Mouse (Mus musculus): ENCODE measurements around the gene Tas2r108. TPM values are rescaled to one million over a fixed set of nuclear protein-coding genes. Genes with fewer than 3 reads are reported as not detected.

The Tas2r108 gene
- not detected for total RNA-seq (2021)
- long read RNA-seq, experiment 1: 0 reads
- long read RNA-seq, experiment 2: 0 reads

DNA sequence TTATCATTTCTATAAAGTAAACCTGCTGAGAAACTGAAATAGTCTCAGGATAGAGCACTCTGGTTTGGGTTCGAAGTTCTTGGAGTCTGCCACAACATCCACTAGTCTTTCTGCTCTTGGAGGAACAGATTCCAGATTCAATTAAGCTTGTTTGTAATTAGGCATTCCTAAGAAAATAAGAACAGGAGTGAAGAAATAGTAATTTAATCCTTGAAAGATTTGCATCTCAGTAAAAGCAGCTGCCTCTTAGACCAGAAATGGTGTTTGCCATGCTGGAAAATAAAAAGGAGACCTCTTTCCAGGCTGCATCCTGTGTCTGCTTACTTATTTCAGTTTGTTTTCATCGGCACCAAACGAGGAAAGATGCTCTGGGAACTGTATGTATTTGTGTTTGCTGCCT is at the start of gene Tas2r108:
Tas2r108 (plus strand) TSS at position 301 of the 400 bp plus-strand sequence.
- DNase-seq (ENCODE audit: low spot score in 2 of 2): no peak
- intact Hi-C loops (cut with DNase I): no loop called here

DNA sequence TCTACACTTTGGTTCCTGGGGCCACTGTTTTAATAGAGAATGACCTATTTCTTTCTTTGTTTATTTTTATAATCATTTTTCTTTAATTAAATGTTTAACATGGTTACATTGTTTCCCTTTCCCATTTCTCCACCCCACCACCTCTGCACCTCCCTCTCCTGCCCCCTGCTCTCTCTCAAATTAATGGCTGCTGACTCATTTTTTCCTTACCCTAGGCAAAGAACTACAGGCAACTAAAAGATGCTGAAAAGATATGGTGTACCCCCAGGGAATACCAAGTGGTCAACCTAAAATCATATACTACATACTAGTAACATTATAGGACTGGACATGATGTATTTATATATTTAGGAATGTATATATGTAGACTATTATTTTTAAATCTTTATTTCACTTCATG is 44.7 kb upstream of the Tas2r108 start:
- intact Hi-C loops (cut with DNase I): no loop called here
- no peak for DNase-seq (ENCODE audit: low spot score in 2 of 2)

DNA sequence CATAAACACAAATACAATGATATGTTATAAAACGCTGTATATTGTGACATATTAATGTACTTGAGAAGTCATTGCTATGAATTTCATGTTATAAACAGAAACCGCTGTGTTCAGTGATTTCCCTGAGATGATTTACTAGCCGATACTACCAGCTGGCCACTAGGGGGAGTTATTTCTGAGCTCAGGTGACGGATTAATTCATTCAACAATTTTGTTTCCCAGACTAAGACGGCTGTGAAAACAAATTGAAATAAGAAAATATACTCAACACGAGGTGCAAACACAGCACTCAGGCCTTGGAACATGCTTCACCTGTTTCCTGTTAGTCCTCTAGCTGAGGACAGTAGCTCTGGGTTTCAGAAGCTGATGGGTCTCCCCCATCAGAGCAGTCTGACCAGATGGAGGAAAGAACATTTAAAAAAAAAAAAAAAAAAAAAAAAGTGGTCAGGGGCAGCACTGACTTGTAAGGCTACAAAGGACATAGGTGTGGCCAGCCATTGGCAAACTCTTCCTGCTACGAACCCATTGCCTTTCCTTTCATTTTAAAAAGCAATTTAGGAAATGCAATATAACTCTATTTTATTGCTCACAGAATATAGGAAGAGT is 38.8 kb upstream of the Tas2r108 start:
- intact Hi-C loops (cut with DNase I): no loop called here
- DNase-seq (ENCODE audit: low spot score in 2 of 2): no peak

DNA sequence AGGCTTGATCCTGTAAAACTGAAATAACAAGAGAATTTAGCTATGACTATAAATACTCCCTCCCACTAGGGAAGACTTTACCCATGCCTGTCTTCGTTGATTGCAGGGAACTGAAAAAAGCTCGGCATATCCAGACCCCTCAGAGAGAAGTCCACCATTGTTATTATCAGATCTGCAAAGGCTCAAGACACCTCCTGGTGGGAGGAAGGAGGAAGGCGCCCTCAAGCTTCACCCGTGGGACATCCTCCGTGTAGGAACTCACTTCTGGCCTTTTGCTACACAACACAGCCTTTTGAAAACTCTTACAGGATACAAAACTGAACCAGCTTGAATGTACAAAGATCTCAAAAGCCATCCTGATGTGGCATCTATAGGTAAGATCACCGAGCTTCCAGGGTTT is 27.6 kb upstream of the Tas2r108 start:
- intact Hi-C loops (cut with DNase I): no loop called here
- no peak for DNase-seq (ENCODE audit: low spot score in 2 of 2)

DNA sequence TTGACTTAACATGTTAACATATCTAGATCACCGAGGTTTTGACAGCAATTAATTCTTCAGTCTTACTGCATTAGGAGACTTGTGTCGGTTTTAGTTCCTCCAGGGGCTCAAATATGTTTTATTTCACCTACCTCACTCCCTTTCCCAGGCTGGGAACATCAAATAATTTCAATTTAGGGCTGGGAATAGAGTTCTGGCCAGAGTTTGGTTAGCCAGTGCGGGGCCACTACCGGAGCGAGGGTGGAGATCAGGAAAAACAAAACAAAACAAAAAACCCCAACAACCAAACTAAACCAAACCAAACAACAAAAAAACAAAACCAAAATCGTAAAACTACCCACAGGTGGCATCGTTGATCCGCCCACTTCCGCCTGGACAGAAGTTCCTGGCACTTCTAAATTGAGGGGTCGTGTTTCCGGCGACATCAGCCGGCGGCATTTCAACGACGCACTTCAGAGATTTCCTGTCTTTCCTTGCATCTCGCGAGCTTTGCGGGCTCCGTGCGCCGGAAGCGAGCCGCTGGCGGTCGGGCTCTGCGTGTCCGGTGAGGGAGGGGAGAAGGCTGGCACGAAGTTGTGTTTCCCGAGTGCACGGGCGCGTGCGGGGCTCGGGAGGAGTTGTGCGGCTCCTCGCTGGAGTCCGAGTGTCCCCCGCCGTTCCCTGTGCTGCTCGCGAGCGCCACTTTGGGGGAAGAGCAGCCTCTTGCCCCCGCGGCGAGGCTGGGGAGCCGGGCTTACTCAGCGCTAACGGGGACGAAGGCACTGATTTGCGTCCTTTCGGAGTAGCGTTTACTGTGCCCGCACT is 22.2 kb upstream of the Tas2r108 start, which contains the start of gene Ssbp1:
Ssbp1 (plus strand) TSS at position 437 of the 804 bp plus-strand sequence.
- peak; percentile 93 to 95 for DNase-seq (ENCODE audit: low spot score in 2 of 2)
- intact Hi-C loops (cut with DNase I): loop anchor here (5.0 to 10.0 kb wide), 2 partner anchors 34 to 374 kb away; partner anchors contain the start of genes E330009J07Rik and Wee2

DNA sequence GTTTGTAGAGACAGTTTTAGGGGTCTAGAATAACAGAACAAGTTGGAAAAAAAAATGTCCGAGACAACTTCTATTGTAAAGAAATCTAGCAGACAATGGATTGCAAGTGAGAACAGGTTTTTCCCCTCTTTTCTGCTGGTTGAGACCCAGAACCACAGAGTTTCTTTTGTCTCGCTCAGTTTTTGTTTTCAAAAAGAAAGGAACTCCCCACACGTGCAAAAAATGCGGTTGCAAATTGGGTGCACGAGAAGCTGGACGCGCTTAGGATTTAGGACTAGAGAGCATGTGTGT is 21.7 kb upstream of the Tas2r108 start:
- intact Hi-C loops (cut with DNase I): loop anchor here (5.0 to 10.0 kb wide), 2 partner anchors 34 to 373 kb away; partner anchors contain the start of genes E330009J07Rik and Wee2
- DNase-seq (ENCODE audit: low spot score in 2 of 2): no peak

DNA sequence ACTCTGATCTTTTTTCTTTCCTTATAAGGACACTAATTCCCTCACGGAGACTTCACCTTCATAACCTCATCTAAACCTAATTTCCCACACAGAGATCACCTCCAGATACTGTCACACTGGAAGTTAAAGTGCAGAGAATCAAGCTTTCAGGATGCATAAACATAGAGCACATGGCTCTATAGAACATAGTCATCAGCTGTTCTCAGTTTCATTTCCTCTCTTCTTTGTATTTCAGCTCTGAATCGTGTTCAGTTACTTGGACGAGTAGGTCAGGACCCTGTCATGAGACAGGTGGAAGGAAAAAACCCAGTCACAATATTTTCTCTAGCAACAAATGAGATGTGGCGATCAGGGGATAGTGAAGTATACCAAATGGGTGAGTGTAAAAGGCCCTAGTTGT is 17.2 kb upstream of the Tas2r108 start:
- no peak for DNase-seq (ENCODE audit: low spot score in 2 of 2)
- intact Hi-C loops (cut with DNase I): loop anchor here (10.0 kb wide), 1 partner anchor 369 kb away; no protein-coding TSS in a partner anchor

DNA sequence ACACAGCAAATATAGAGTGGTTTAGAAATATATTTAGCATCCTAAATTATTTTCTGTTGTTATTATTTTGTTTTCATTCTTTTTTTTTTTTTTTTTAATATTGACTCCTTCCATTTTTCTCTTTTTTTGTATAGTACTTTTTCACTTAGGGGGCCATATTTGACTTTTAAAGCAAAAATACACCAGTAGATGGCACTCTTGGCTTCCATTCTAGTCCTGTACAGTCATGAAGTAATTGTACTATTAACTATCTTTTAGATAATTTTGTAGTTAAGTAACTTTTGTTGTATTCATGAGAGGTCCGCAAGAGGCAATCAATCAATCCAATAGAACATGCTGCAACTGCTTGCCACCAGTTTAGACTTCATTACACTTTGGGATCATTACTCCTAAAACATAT is 13.6 kb upstream of the Tas2r108 start:
- intact Hi-C loops (cut with DNase I): loop anchor here (2.0 to 10.0 kb wide), 2 partner anchors 209 to 365 kb away; no protein-coding TSS in a partner anchor
- DNase-seq (ENCODE audit: low spot score in 2 of 2): peak; percentile 10 to 13

DNA sequence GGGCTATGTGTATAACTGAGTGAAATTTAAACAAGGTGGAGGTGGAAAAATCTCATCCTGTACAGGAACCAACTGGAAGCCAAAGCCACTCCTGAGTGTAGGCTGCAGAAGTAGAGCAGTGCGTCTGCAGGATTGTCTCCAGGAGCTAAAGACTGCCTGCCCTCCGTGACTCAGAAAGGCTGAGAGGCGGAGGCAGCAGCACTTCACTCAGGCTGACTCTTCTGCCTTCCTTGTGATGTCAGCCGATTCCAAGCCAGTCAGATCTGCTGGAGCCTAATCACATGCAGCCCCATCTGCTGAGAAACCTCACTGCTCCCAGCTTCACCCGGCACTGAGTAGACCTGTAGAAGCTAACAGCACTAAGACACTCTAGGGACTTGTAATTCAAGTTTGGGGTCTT is 11.0 kb upstream of the Tas2r108 start:
- intact Hi-C loops (cut with DNase I): no loop called here
- DNase-seq (ENCODE audit: low spot score in 2 of 2): no peak

DNA sequence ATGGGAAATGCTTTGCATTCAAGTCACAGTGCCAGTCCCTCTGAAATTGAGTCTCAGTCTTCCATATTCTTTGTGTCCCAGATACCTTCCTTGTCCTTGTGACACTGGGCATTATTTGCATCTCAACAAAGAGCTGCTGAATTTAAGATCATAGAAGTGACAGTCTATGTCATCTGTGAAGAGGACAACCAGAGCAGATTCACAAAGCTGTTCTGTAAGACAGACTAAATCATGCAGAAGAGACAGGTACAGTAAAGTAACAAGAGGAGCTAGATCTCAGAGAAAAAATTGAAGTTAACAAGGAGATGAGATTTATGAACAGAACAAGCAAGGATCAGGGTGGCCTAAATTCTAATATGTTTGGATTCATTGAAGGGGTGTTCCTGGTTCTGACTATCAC is 2.4 kb upstream of the Tas2r108 start, which contains the start of gene Tas2r137:
Tas2r137 (plus strand) TSS at position 301 of the 400 bp plus-strand sequence.
- no peak for DNase-seq (ENCODE audit: low spot score in 2 of 2)
- intact Hi-C loops (cut with DNase I): no loop called here

DNA sequence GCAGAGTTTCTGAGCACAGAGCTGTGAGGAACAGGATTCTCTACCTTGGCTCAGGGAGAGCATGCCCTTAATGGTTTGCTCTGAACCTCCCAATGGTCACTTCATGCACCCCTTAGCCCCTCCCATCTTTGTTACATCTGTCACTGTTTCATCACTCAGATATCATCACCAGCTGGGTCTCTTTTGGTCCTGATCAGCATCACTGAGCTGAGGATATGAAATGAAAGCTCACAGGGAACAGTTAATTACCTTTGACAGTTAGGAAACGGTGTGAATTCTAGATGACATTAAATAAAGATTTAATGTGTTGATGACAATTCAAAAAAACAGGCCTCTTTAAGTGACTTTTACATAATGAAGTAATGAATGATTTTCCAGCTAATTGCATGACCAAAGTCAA is 26.1 kb downstream of the Tas2r108 start, which contains the start of gene Prss37:
Prss37 (minus strand) TSS at position 101 of the 400 bp plus-strand sequence.
- DNase-seq (ENCODE audit: low spot score in 2 of 2): no peak
- intact Hi-C loops (cut with DNase I): no loop called here

Other genes starting within 250 kb of the Tas2r108 start
- 10 to 100 TPM; 50.7 to 51.6 TPM for gene Agk, start 168.4 kb upstream of the Tas2r108 start, total RNA-seq (2021)
- 10 to 100 TPM; 38.6 to 45.2 TPM for gene E330009J07Rik, start 57.4 kb upstream of the Tas2r108 start, total RNA-seq (2021)
- gene Wee2, start 54.4 kb upstream of the Tas2r108 start, total RNA-seq (2021): not detected
- gene Ssbp1, start 22.2 kb upstream of the Tas2r108 start, total RNA-seq (2021): 10 to 100 TPM; 31.8 to 37.1 TPM
- not detected for gene Tas2r137, start 2.3 kb upstream of the Tas2r108 start, total RNA-seq (2021)
- not detected for gene Prss37, start 26.0 kb downstream of the Tas2r108 start, total RNA-seq (2021)
- gene Olfr461, start 61.5 kb downstream of the Tas2r108 start, total RNA-seq (2021): not detected
- gene Olfr460, start 76.0 kb downstream of the Tas2r108 start, total RNA-seq (2021): not detected
- gene Clec5a, start 92.3 kb downstream of the Tas2r108 start, total RNA-seq (2021): under 1 TPM; 0.32 to 0.48 TPM
- gene Tas2r138, start 119.8 kb downstream of the Tas2r108 start, total RNA-seq (2021): not detected
- not detected for gene Mgam, start 135.3 kb downstream of the Tas2r108 start, total RNA-seq (2021)